Mouse (Mus musculus): ENCODE results near the gene Ckb.
"Not testable (repeated sequence)": the region's sequence is repeated elsewhere in the genome, so short reads cannot be mapped to it uniquely, and the experiment has no call there.

The Ckb gene

GRCm38 (mm10) chr12:111670371-111670971 lies 1.7 kb downstream of the Ckb start:
- DNase-seq (ENCODE audit: low read depth in 1 of 2, low spot score in 2 of 2) = no peak

- DNase-seq (ENCODE audit: low read depth in 1 of 2, low spot score in 2 of 2) = no peak
Observed at GRCm38 (mm10) chr12:111669961-111670360, 2.2 kb downstream of the Ckb start.

DNA sequence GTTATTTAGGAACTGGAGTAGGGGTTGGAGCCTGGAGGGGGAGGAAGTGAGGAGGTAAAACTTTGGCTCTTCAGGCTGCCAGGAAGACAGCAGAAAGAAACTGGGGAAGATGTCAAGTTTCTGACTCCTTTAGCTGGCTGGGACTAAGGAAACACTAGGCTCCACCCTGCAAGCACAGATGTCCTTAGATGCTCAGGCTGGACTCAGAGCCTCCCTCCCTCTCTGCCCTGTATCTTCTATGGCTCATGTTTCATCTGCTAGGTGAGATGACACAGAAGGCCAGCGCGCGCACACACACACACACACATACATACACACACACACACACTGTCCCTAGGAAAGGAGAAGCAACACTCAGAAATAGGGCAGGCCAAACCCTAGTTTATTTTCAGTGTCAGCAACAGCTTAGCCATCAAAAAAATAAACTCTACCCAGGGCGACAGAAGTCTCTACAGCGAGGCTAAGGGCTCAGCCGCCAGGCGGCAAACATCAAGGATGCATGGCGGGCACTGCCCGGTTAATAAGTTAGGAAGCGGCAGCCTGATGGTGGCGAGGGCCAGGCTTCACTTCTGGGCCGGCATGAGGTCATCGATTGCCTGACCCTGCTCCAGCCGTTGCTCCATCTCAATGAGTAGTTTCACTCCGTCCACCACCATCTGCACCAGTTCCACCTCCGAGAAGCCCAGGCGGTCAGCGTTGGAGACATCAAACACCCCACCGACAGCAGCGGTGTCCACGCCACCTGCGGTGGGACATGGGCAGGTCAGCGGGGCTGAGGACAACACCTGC lies 2.9 kb downstream of the Ckb start:
- no peak for DNase-seq (ENCODE audit: low read depth in 1 of 2, low spot score in 2 of 2)

- DNase-seq (ENCODE audit: low read depth in 1 of 2, low spot score in 2 of 2) = peak; percentile 79 to 88
Observed at GRCm38 (mm10) chr12:111668457-111668912, 3.7 kb downstream of the Ckb start.

DNA sequence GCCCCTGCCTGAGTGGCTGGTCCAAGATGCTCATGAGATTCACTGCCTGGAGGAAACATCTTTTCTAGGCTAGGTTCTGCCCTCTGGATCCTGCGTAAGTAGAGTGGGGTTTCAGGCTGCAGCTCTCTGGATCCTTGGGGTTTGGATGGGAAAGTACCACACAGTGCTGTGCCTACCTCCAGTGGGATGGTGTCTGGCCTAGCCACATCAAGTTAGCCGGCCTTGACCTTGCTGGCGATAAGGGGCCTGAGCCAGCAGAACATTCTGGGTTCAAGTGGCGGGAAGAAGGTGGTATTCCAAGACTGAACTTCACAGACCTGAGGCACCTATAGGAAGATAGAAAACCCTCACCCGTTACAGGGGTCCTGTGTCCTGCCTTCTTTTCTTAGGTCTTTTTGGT lies 4.7 kb downstream of the Ckb start:
- no peak for DNase-seq (ENCODE audit: low read depth in 1 of 2, low spot score in 2 of 2)

DNA sequence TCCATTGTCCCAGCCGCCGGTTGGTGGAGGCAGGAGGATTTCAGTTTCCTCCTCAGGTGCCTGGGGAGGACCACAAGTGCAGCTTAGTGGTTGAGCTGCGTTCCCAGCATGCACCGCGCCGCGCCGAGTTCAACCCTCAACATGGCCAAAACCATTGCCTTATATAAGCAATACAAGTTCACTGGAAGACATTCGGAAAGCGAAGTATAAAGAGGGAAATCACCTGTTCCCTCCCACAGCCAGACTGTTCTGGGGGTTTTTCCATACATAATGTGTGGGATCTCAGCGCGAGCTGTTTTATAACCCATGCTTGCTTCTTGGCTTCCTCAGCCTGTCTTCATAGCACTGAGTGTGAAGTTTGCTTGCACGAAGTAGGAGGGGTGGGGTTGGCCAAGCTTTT lies 5.8 kb downstream of the Ckb start:
- no peak for DNase-seq (ENCODE audit: low read depth in 1 of 2, low spot score in 2 of 2)

GRCm38 (mm10) chr12:111665041-111665880 lies 6.9 kb downstream of the Ckb start:
- DNase-seq (ENCODE audit: low read depth in 1 of 2, low spot score in 2 of 2) = no peak

DNA sequence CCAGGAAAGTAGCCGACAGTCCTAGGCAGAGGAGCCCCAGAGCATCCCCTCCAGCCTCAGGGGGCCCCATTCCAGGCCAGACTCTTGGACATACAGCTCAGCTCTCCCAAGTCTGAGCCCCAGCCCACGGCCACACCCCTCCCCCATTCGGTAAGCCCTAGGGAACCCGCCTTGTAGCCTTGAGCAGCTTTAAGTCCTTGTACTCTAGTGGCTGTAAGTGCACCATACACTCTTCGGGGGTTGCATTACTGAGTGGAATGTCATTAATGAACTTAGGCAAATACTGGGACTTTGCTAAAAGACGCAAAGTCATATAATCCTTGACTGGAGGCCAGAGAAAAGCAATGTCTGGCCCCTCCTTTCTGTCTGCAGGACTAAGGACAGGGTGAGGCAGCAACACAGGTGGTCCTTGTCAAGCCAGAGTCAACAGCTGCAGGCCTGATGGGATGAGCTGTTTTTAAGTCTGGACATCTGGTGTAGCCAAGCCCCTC lies 7.9 kb downstream of the Ckb start:
- DNase-seq (ENCODE audit: low read depth in 1 of 2, low spot score in 2 of 2) = no peak

GRCm38 (mm10) chr12:111663228-111664143 lies 8.7 kb downstream of the Ckb start:
- DNase-seq (ENCODE audit: low read depth in 1 of 2, low spot score in 2 of 2) = no peak

DNA sequence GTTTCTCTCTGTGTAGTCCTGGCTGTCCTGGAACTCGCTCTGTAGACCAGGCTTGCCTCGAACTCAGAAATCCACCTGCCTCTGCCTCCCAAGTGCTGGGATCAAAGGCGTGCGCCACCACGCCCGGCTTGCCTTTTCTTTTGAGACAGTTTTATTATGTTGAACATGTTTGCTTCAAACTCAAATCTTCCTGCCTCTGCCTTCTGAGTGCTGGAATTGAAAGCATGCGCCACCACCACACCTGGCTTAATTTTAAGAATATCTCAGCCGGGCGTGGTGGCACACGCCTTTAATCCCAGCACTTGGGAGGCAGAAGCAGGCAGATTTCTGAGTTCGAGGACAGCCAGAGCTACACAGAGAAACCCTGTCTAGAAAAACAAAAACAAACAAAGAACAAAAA lies 10.6 kb downstream of the Ckb start:
- DNase-seq (ENCODE audit: low read depth in 1 of 2, low spot score in 2 of 2) = not testable (repeated sequence)

- no peak for DNase-seq (ENCODE audit: low read depth in 1 of 2, low spot score in 2 of 2)
Observed at GRCm38 (mm10) chr12:111660628-111661027, 11.5 kb downstream of the Ckb start.

- no peak for DNase-seq (ENCODE audit: low read depth in 1 of 2, low spot score in 2 of 2)
Observed at GRCm38 (mm10) chr12:111659331-111659730, 12.8 kb downstream of the Ckb start.

DNA sequence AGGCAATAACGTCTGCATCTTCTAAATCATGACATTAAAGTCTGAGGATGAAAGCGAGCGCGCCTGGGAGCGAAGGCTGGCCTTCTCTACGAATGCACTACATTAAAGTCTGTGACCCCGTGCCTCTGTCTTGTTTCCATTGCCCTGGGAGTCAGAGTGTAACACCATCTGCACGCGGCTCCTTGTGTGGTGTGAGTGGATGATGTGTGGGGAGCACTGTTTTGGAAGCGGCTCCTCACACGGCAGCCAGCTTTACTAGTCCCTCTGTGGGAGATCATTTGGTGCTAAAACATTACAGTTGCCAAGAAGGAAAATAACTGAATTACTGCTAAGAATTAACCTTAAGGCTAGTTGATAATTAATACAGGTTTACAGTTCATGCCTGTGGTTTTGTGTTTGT lies 16.4 kb downstream of the Ckb start:
- DNase-seq (ENCODE audit: low read depth in 1 of 2, low spot score in 2 of 2) = no peak

DNA sequence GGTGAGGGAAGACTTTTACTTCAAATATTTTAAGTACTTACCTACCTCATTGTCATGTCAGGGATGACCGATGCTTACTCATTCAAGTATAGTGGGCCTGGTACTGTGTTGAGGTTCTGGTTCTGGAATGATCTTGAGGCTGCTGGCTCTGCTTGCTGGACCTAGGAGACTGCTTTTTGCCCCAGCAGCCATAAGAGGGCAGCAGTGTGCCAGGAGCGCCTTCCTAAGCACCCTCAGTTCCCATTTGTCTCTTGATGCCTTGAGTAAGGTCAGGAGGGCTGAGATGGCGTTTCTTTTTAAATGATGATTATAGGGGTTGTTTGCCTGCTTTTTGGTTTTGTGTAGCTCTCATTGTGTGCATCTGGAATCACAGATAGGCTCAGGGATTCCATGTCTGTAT lies 18.7 kb downstream of the Ckb start:
- peak in 1 of 2 experiments; percentile 38 for DNase-seq (ENCODE audit: low read depth in 1 of 2, low spot score in 2 of 2)

DNA sequence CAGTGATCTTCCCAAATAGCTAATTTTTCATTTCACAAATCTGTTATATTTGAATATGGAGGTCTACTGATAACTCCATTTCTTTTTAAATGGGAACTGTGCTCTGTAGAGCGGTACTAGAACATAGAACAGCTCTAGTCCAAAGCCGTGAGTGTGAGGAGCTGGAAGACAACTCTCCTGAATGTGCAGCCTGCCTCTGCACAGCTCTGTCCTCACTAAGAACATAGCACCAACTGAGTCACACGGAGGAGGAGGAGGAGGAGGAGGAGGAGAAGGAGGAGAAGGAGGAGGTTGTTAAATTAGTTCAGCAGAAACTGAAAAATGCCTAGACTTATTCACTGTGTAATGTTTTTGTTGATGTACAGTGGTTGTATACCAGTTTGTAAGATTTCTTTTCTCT lies 19.2 kb downstream of the Ckb start:
- DNase-seq (ENCODE audit: low read depth in 1 of 2, low spot score in 2 of 2) = no peak

DNA sequence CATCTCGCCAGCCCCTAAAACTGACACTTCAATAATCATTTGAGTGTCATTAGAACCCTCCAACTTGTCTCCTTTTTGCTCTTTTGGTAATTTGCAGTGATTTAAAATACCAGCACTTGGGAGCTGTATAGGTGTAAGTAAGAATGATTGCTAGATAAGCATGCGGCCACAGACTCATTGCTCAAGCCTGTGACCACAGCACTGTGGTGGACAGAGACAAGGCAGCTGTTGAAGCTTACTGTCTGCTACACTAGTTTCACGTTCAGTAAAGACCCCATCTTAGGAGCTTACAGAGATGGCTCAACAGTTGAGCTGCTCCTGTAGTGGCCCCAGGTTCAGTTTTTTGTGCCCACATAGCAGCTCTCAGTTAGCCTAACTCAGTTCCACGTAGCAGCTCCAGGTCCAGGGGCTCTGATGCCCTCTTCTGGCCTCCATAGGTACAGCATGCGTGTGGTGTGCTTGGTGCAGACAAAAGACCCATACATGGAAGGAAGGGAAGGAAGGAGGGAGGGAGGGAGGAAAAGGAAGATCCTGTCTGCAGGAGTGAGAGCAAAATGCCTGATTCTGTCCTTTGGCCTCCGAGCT lies 24.0 kb downstream of the Ckb start:
- DNase-seq (ENCODE audit: low read depth in 1 of 2, low spot score in 2 of 2) = peak in 1 of 2 experiments; percentile 19
